Mouse (Mus musculus) heart, postnatal 4 days (tissue): ENCODE measurements around the gene Gpr153. TPM values are rescaled to one million over a fixed set of nuclear protein-coding genes. Genes with fewer than 3 reads are reported as not detected.
"Not testable (repeated sequence)": the region's sequence is repeated elsewhere in the genome, so short reads cannot be mapped to it uniquely, and the experiment has no call there.

Experiments
- DNase-seq: peaks from one replicate; pipeline ENCODE4 v3.0.0; 2021
- total RNA-seq, 2 experiments: library from RNA; stranded (reverse); gene quantifications; 2 replicates each; pipeline ENCODE4 v1.2.3; 2021

The Gpr153 gene
- 10 to 100 TPM; 30.1 to 30.6 TPM for total RNA-seq

- DNase-seq: peak; percentile 76
Measured at GRCm38 (mm10) chr4:152273621-152274236, at the start of gene Gpr153. Gene Gpr153, plus strand, starts transcription at chr4:152274232.

DNA sequence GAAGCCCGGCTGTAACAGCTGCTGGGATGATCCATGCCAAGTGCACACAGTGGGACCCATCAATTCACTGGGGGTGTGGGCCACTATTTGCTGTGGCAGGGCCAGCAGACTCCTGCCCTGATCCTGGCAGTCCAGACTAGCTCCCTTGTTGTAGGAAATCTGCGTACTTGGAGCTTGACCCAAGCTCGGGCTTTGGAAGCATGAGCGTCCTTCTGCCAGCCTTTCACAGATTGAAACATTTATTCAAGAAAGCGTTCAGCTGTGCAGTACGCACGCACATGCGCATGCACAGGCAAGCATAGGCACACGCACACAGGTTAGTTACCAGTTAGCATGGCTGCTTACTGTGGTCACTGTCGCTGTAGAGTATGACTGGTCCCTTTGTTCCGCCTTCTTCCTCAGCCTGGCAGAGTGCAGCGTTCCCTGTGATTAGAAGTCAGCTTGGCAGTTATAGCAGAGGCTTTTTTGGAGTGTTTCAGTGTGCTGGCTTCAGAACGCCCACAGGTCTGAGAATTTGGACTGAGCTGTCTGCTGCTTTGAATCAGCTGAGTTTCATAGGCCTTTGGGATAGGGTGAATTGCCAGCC is 47.0 kb upstream of the Gpr153 start:
- DNase-seq: peak; percentile 38

DNA sequence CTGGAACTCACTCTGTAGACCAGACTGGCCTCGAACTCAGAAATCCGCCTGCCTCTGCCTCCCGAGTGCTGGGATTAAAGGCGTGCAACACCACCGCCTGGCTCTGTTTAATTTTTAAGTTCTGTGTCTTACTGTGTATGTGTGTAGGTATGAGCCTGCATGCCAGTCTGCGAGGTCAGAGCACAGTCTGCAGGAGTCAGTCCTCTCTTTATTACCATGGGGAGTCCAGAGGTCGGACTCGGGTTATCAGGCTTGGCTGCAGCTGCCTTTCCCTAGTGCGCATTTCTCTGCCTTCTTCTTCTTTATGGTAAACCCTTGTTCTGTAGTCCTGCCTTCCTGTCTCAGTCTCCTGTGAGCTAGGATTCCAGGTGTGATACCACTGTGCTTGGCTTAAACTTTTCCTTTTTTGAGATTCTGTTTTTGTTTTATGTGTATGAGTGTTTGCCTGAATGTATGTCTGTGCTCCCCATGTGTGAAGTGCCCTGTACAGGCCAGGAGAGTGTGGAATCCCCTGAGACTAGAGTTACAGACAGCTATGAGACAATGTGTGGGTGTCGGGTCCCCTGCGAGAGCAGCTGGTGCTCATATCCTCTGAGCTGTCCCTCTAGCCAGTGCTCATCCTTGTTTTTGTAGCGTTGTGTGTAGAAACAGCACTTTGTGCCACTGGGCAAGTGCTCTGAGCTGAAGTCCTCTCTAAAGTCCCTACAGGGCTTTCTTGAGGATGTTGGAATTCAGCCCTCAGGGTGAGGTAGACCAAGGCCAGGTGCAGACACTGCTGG is 46.1 kb upstream of the Gpr153 start:
- DNase-seq: no peak

DNA sequence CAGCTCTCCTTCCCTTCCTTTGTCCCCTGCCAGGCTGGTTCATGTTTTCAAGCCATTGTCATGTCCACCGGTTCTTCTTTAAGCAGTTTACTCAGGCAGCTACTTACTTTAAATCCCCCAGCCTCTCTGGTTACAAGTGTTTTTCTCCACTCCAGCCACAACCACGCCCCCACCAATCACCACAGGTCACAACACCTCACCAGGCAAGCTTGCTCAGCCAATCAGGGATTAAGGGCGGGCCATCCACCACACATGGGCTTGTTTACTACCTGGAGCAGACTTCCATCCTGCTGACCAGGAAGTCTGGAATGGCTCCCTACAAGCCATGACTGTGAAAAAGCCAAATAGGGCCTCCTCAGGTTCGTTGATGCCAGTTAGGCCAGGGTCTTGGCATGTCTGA is 43.7 kb upstream of the Gpr153 start:
- DNase-seq: not testable (repeated sequence)

DNA sequence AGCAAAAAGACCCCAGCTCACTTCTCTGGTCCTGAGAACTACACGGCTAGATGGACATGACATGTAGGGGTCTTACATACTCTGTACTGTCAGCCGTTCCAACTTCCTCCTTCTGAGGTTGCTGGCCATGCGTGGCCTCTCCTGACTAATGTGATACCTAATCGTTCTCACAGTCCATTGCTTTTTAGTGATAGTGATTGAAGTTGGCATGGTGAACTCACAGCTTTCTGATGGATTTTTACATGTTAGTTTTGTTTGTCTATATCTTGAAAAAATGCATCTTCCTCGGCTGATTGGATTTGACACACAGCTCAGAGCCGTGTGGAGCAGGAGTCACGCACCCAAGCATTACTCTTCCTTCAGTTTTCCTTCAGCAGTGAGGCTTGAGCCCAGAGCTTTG is 42.7 kb upstream of the Gpr153 start:
- DNase-seq: no peak

DNA sequence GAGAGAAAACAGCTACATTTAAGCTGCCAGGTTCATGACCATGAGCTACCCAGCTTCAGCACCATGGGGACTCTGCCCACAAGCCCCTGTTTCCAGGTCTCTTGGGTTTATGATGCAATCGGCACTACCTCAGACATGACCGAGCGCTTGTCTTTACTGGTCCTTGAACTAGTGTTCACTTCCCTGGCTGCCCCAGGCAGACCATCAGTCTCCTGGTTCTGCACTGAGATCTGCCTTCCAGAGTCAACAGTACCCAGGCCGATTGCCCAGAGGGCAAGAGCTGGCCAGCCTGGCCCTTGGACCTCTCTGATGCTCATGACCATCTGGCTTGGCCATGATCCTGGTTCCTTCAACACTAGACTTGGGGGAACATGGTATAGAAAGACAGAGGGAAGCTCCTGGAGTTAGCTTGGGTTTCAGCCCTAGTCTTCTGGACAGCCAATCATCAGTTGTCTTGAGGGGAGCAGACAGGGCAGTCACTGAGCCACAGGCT is 41.6 kb upstream of the Gpr153 start:
- DNase-seq: no peak

DNA sequence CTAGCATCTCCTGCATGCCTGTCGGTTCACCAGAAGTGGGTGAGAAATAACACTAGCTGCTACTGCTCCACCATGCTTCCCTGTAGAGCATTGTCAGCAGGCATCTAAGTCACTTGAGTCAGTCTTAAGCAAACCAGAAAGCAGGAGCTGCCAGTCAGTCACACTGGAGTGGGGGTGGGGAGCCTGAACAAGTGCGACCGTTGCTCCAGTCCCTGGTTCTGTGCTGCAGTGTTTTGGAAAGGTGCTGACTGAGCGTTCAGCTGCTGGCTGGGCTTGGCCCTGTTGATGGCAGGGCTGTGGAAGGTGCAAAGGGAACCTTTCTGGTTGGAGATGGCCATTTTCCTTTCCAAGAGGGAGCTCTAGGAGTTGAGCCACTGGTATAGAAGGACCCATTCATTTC is 34.1 kb upstream of the Gpr153 start:
- no peak for DNase-seq

DNA sequence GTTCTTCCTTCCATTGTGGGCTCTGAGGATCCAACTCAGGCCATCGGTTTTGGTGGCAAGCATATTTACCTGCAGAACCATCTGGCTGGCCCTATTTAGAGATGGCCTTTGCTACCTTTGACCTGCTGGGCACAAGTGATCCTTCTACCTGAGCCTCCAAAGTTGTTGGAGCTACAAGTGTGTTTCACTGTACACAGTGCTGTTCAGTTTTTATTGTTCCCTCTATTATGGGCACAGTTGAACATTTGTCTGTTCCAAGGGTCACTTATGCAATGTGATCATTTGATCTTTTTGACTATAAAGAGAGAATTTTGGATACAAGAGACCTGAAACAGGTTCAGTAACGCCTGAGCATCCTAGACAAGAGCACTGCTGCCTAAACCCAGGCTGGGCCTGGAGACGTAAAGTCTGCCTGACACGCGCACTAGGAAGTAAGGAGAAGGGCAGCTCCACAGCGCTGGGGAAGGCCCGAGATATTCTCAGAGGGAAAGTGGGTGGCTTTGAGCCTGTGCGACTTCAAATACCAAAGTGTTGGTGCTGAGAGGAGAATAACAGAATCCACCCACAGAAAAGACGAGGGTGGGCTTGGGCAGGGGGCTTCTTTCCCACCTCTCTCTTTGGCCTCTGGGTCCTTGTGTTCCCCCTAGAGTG is 30.7 kb upstream of the Gpr153 start:
- no peak for DNase-seq

- DNase-seq: no peak
Measured at GRCm38 (mm10) chr4:152243969-152244368, 30.1 kb upstream of the Gpr153 start.

GRCm38 (mm10) chr4:152244545-152245522 is 29.2 kb upstream of the Gpr153 start:
- DNase-seq: no peak

DNA sequence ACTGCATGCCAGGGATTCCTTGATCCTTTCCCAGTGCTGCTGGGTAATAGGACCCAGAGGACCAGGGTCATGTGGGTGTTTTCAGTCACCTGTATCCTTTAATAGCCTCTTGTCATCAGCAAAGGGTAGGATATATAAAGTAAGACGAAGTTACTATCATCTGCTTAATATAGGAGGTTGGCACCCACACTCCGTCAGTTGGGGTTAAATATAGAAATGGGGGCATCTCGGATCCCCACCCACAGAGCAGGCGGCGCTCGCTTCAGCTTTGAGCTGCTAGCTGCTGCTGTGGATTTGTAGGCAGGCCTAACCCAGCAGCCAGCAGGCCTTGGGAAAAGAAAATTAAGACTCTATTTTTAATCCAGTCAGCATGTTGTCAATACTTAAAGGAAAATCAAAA is 28.0 kb upstream of the Gpr153 start:
- no peak for DNase-seq

DNA sequence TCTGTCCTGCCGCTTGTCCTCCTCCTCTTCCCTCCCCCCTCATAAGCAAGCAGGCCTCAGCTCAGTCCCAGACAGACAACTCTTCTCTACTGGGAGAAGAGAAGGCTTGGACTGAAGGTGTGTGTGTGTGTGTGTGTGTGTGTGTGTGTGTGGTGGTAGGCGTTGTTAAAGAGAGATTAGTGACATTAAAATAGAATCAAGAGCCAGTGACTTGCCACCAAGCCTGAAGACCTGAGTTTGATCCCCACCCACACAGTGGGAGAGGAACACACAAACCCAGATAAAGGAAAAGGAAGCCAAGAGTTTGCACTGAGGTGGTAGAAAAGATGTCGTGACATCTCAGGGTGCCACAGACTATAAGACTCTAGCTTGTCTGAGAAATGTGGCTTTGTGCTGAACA is 26.8 kb upstream of the Gpr153 start:
- no peak for DNase-seq

DNA sequence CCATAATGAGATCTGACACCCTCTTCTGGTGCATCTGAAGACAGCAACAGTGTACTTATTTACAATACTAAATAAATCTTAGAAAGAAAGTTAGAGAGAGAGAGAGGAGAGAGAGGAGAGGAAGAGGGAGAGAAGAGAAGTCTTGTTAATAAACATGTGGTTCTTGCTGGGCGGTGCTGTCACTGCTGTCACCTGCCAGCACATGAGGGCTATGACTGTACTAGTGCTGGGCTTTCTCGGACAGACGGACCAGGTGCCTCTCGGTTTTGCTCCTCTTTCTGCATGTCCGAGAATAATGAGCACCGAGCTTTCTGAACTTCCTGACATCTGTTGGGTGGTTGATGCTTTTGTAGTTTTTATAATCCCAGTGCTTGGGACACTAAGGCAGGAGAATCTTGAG is 23.4 kb upstream of the Gpr153 start:
- no peak for DNase-seq

DNA sequence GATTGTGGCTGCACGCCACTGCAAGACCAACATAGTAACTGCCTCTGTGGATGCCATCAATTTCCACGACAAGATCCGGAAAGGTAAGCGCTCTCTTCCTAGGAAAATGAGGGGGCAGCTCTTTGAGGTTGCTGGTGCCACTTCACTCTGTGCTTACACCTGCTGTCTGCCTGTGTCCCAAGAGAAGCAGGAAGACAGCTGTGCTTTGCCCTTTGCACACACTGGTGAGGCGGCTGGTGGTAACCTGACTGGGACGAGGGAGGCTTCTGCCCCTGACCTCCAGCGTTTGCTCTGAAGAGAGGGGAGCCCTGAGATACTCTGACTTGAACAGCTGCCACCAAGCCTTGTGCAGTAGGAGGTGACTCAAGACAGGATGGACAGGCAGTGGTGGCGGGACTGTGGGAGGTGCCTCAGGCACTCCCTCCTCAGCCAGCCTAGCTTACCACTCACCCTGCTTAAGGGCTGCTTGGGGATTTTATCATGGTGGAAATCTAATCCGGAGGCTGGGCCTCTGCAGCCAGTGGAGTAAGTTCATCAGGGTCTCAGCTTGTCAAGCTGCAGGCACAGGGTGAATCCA is 20.8 kb upstream of the Gpr153 start:
- DNase-seq: no peak

DNA sequence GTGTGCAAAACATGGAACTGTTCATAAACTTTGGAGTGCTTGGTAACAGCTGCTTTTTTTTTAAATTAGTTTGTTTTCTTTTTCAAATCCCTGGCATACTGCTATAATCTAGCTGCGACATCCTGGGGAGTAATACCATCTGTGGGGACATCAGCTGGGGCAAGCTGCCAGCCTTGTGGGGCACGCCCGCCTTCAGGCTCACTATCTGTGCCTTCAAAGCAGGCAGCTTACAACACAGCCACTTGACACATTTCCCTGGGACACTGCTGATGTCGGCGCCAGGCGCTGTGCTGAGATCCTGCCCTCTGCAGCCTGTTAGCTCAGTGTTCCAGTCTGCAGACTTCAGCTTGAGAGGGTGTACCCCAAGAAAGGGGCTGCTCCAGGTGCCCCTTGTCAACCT is 17.0 kb upstream of the Gpr153 start:
- peak; percentile 86 for DNase-seq

GRCm38 (mm10) chr4:152260451-152260850 is 13.6 kb upstream of the Gpr153 start:
- DNase-seq: no peak

DNA sequence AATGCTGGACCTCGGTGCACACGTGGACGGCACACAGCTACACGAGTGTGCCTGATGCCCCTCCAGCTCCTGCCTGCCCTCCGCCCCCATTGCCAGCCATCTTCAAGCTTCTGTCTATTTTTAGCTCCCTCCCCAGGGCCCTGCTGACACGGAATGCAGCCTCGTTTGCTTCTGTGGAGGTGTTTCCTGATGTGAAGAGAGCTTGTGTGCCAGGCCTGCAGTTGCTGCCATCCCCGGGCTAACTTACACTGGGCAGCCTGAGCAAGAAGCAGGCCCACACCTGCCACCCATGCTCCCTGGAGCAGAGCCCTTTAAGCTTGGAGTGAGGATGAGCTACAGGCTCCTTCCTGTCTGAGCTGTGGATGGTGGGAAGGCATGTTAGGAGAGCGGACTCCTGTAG is 11.8 kb upstream of the Gpr153 start:
- DNase-seq: peak; percentile 70

GRCm38 (mm10) chr4:152263089-152263488 is 10.9 kb upstream of the Gpr153 start:
- no peak for DNase-seq

DNA sequence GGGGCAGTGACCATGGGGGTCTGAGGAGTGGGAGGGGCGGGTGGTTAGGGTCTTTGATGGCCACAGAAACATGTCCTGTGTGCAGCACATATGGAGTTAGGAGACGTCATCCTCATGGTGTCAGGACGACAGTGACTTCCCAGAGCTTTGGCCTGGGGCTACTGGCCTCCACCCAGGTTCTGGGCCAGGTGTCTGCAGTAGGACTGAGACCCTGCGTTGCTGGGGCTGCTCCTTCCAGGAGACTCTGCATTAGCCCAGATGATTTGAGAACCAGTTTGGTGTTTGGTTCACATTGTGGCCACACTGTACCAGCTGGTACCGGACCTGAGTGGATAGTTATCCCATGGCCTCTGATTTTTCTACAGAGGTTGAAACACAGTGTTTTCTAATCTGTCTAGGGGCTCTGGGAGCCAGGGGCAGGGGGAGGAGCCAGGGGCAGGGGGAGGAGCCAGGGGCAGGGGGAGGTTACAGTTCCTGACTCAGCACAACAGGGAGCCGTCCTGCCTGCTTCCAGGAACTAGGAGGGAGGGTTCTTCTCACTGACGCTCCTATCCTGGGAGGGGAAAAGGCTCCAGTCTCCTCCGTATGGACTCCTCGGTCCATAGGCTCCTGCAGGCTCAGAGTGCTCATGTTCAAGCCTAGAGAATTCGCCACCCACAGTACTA is 10.4 kb upstream of the Gpr153 start:
- no peak for DNase-seq

DNA sequence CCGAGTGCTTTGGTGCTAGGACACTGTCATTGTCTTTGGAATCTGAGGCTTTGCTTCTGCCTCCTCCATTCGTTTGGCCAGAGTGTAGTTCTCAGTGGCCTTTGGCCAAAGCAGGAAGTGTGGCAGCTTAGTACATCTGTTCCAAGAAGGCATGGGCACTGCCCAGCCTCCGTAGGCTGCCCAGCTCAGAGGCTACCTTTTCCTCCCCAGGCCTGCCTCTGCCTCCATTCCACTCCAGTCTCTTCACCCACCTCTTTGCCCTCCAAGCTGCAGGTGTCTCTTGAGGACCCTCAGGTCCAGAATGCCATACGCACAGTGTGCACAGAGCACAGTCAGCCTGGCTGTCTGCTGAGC is 9.9 kb upstream of the Gpr153 start:
- no peak for DNase-seq
